Mouse (Mus musculus) E14TG2a.4 (cell line): ENCODE measurements around the gene Atp6v0a2.

ENCODE experiments used
- CTCF ChIP-seq: conservative IDR thresholded peaks from 2 replicates; pipeline ENCODE4 v1.5.1; 2014; ENCODE audit warnings: low read length
- NANOG ChIP-seq: IDR thresholded peaks from 2 replicates; pipeline ENCODE4 v1.6.1; 2014; ENCODE audit warnings: borderline replicate concordance, low read length, mixed read lengths
- POU5F1 ChIP-seq: IDR thresholded peaks from 2 replicates; pipeline ENCODE4 v1.6.1; 2014; ENCODE audit warnings: low read length, borderline replicate concordance

DNA sequence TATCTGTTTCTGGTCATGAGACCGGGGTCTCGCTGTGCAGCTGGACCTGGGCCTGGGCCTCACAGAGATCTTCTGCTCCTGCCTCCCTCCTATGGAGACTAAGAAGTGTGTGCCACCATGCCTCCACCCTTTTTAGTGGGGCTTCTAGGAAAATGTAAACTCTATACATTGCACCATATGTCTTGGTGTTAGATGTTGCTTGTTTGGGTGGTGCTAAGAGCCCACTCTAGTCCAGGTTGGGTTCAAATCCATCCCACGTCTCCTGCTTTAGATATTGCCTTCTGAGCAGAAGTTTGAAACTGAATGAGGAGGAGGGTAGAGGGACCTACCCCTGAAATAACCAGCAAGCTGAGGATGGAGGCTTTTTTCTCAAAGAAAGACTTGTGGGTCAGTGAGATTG is 35.6 kb upstream of the Atp6v0a2 start:
- no peak for TF ChIP-seq CTCF
- no peak for TF ChIP-seq NANOG
- no peak for TF ChIP-seq POU5F1
